Mouse (Mus musculus) thymus, adult 2 months (tissue): ENCODE results near the gene Btbd8.

ENCODE experiments used
- CTCF ChIP-seq: fragments of 200-500 bp; IDR thresholded peaks from 2 replicates; pipeline ENCODE4 v1.5.1; 2012; ENCODE audit warnings: mild to moderate bottlenecking, control low read depth, low read length, moderate library complexity, borderline replicate concordance; ENCODE audit not compliant: control insufficient read depth, poor library complexity, insufficient read depth; ENCODE audit errors: extremely low read depth
- POLR2A ChIP-seq: fragments of 200-500 bp; IDR thresholded peaks from 2 replicates; pipeline ENCODE4 v1.6.1; 2012; ENCODE audit warnings: mild to moderate bottlenecking, low read length, control low read depth, moderate library complexity; ENCODE audit not compliant: control insufficient read depth, poor library complexity, insufficient read depth; ENCODE audit errors: extremely low read depth

DNA sequence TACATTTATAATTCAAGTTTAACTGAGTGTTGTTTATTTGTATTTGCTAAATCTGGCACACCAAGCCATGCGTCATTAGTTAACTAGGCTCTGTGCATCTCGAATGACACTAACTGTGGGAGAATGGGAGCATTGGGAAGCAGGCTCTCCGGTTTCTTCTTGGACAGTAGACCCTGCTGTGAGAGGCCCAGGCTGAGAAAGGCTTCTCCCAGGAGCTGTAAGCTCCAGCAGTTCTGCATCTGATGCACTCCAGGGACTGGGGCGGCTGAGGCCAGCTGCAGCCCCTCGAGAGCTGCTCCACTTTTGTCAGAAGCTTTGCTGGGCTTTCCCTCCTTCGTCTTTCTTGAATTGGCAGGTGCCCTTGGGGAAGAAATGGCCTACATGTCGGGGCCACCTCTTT, 103.9 kb downstream of the Btbd8 start:
- no peak for TF ChIP-seq POLR2A
- TF ChIP-seq CTCF = no peak
